Mouse (Mus musculus) spleen, adult 2 months (tissue): ENCODE results near the gene Ifngr2.

Experiments used
- CTCF ChIP-seq: fragments of 200-500 bp; IDR thresholded peaks from 2 replicates; pipeline ENCODE4 v1.5.1; 2011; ENCODE audit warnings: mild to moderate bottlenecking, inconsistent platforms; ENCODE audit not compliant: insufficient read depth, insufficient read length, insufficient replicate concordance; ENCODE audit errors: extremely low read depth
- POLR2A ChIP-seq: fragments of 200-500 bp; IDR thresholded peaks from 2 replicates; pipeline ENCODE4 v1.6.1; 2011; ENCODE audit warnings: low read depth, low read length, inconsistent platforms

DNA sequence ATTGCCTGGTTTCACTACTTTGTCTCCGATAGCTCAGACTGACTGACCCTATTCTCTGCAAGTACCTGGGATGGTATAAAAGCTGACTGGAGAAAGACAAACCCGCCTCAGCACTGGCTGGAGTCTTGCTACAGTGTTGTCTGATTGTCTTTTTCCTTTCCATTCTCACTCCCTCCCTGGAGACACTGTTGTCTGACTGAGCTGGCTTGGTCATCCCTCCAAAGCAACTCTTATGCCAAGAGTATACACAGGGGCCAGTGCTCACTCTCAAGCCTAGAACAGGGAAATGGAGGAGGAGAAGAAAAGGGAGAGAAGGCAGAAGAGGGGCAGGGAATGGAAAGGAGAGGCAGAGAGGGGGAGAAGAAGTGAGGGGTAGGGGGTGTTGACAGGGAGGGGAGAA lies 14.4 kb upstream of the Ifngr2 start:
- TF ChIP-seq POLR2A, result no peak
- no peak for TF ChIP-seq CTCF
